Mouse (Mus musculus): ENCODE data around the gene Cetn3. TPM values are rescaled to one million over a fixed set of nuclear protein-coding genes. Genes with fewer than 3 reads are reported as not detected.

Gene Cetn3
- polyA plus RNA-seq, 1 experiment from 2014 or later: 199 TPM

GRCm38 (mm10) chr13:81831838-81832237 lies 49.0 kb downstream of the Cetn3 start:
- H3K4me1 ChIP-seq: no peaks in the 10 kb centered on the region
- H3K27ac ChIP-seq: no peak overlapping the region
- H3K9ac ChIP-seq: no peak overlapping the region
- H3K4me2 ChIP-seq: no peak overlapping the region
- no peak for ATAC-seq (ENCODE audit: insufficient number of reproducible peaks, low FRiP score, low TSS enrichment, low read depth)
- 90% methylated on average over 7 of the region's 7 CpGs for WGBS
- H3K36me3 ChIP-seq: no peaks in the 10 kb centered on the region
- H3K9me3 ChIP-seq: no peaks in the 10 kb centered on the region
- no peaks in the 10 kb centered on the region for H3K27me3 ChIP-seq
- no peak overlapping the region for H3K4me3 ChIP-seq

- ATAC-seq (ENCODE audit: insufficient number of reproducible peaks, low FRiP score, low TSS enrichment, low read depth): no peak
- WGBS: 65% methylated on average over 9 of the region's 9 CpGs
Observed at GRCm38 (mm10) chr13:81836386-81837177, 53.7 kb downstream of the Cetn3 start.

GRCm38 (mm10) chr13:81838016-81838415 lies 55.1 kb downstream of the Cetn3 start:
- H3K36me3 ChIP-seq: no peaks in the 10 kb centered on the region
- H3K4me1 ChIP-seq: no peaks in the 10 kb centered on the region
- no peak for ATAC-seq (ENCODE audit: insufficient number of reproducible peaks, low FRiP score, low TSS enrichment, low read depth)
- no peak overlapping the region for H3K27ac ChIP-seq
- no peaks in the 10 kb centered on the region for H3K9me3 ChIP-seq
- no peak overlapping the region for H3K4me2 ChIP-seq
- 92% methylated on average over 5 of the region's 5 CpGs for WGBS
- H3K27me3 ChIP-seq: no peaks in the 10 kb centered on the region
- no peak overlapping the region for H3K4me3 ChIP-seq
- H3K9ac ChIP-seq: no peak overlapping the region

More at GRCm38 (mm10) chr13:81836386-81837177, 53.7 kb downstream of the Cetn3 start:
- Histone ChIP-seq H3K4me2 (no peak overlapping the region), H3K4me1 (no peaks in the 10 kb centered on the region), H3K4me3 (no peak overlapping the region), H3K9me3 (no peaks in the 10 kb centered on the region), H3K27me3 (no peaks in the 10 kb centered on the region), H3K36me3 (no peaks in the 10 kb centered on the region), H3K27ac (no peak overlapping the region), H3K9ac (no peak overlapping the region)

- Histone ChIP-seq H3K4me1 (no peaks in the 10 kb centered on the region), H3K27ac (no peak overlapping the region), H3K4me2 (no peak overlapping the region), H3K36me3 (no peaks in the 10 kb centered on the region), H3K4me3 (no peak overlapping the region), H3K27me3 (no peaks in the 10 kb centered on the region), H3K9me3 (no peaks in the 10 kb centered on the region), H3K9ac (no peak overlapping the region)
- ATAC-seq (ENCODE audit: insufficient number of reproducible peaks, low FRiP score, low TSS enrichment, low read depth): no peak
Observed at GRCm38 (mm10) chr13:81838948-81839347, 56.1 kb downstream of the Cetn3 start.

GRCm38 (mm10) chr13:81840246-81840645 lies 57.4 kb downstream of the Cetn3 start:
- H3K27ac ChIP-seq: no peak overlapping the region
- no peak overlapping the region for H3K4me3 ChIP-seq
- no peak overlapping the region for H3K4me2 ChIP-seq
- 59% methylated on average over 5 of the region's 5 CpGs for WGBS
- no peaks in the 10 kb centered on the region for H3K27me3 ChIP-seq
- H3K4me1 ChIP-seq: no peaks in the 10 kb centered on the region
- H3K9ac ChIP-seq: no peak overlapping the region
- ATAC-seq (ENCODE audit: insufficient number of reproducible peaks, low FRiP score, low TSS enrichment, low read depth): no peak
- no peaks in the 10 kb centered on the region for H3K36me3 ChIP-seq
- H3K9me3 ChIP-seq: no peaks in the 10 kb centered on the region

- H3K4me1 ChIP-seq: no peaks in the 10 kb centered on the region
- H3K27me3 ChIP-seq: no peaks in the 10 kb centered on the region
- H3K9ac ChIP-seq: no peak overlapping the region
- H3K4me2 ChIP-seq: no peak overlapping the region
- H3K9me3 ChIP-seq: no peaks in the 10 kb centered on the region
- no peak overlapping the region for H3K27ac ChIP-seq
- no peaks in the 10 kb centered on the region for H3K36me3 ChIP-seq
- 56% methylated on average over 5 of the region's 5 CpGs for WGBS
- H3K4me3 ChIP-seq: no peak overlapping the region
- ATAC-seq (ENCODE audit: insufficient number of reproducible peaks, low FRiP score, low TSS enrichment, low read depth): no peak
Observed at GRCm38 (mm10) chr13:81840646-81841045, 57.8 kb downstream of the Cetn3 start.

GRCm38 (mm10) chr13:81842278-81842677 lies 59.4 kb downstream of the Cetn3 start:
- 78% methylated on average over 6 of the region's 6 CpGs for WGBS
- Histone ChIP-seq H3K27ac (no peak overlapping the region), H3K36me3 (no peaks in the 10 kb centered on the region), H3K4me3 (no peak overlapping the region), H3K9me3 (no peaks in the 10 kb centered on the region), H3K9ac (no peak overlapping the region), H3K4me2 (no peak overlapping the region), H3K4me1 (no peaks in the 10 kb centered on the region), H3K27me3 (no peaks in the 10 kb centered on the region)
- no peak for ATAC-seq (ENCODE audit: insufficient number of reproducible peaks, low FRiP score, low TSS enrichment, low read depth)

Other genes with a start within 250 kb of the Cetn3 start
- gene Adgrv1, start 149.9 kb upstream of the Cetn3 start, polyA plus RNA-seq (2015; fragmentation: Nextera tagmentation; extraction: Ambion mirVana): 0.50 and 0.58 TPM in 2 replicates
- 32.5 and 32.6 TPM in 2 replicates for gene Lysmd3, start 125.4 kb upstream of the Cetn3 start, polyA plus RNA-seq (2015; fragmentation: Nextera tagmentation; extraction: Ambion mirVana)
- gene Polr3g, start 72.1 kb upstream of the Cetn3 start, polyA plus RNA-seq (2015; fragmentation: Nextera tagmentation; extraction: Ambion mirVana): 46.5 and 48.2 TPM in 2 replicates
- 13.6 and 13.7 TPM in 2 replicates for gene Mblac2, start 71.7 kb upstream of the Cetn3 start, polyA plus RNA-seq (2015; fragmentation: Nextera tagmentation; extraction: Ambion mirVana)